Mouse (Mus musculus) urinary bladder, postnatal 14 days (tissue): Measurements from ENCODE around the gene Cadm2.
A peak's percentile ranks its signal among the peaks of the same experiment; 100 is the strongest.

Source experiments
- DNase-seq: peaks from one replicate; pipeline ENCODE4 v3.0.0; 2021; ENCODE audit warnings: low spot score

Cadm2 gene

GRCm38 (mm10) chr16:67620826-67621505, at the start of gene Cadm2:
Cadm2 (minus strand) TSS chr16:67620908.
- peak; percentile 90 for DNase-seq

- DNase-seq: no peak
Observed at GRCm38 (mm10) chr16:67646930-67647329, 26.2 kb upstream of the Cadm2 start.

- DNase-seq: no peak
Observed at GRCm38 (mm10) chr16:67643651-67644050, 22.9 kb upstream of the Cadm2 start.

- peak; percentile 20 for DNase-seq
Observed at GRCm38 (mm10) chr16:67619906-67620781, 564 bp downstream of the Cadm2 start.

- no peak for DNase-seq
Observed at GRCm38 (mm10) chr16:67619416-67619815, 1.3 kb downstream of the Cadm2 start.

GRCm38 (mm10) chr16:67618817-67619216, 1.9 kb downstream of the Cadm2 start:
- no peak for DNase-seq

DNA sequence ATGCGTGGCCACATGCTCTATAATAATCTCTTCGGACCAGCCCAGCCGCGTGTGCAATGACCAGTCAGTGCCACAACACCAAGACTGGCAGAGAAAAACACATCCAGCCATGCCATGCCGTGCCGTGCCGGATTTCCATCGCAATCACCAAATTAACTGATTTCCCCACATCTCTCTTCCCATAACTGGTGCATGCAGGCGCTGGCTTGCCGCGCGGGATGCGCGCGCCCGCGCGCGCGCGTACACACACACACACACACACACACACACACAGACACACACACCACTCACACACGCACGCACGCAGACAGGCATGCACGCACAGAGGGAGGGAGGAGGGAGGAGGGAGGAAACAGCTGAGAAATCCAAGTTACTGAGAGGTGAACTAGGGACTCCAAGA, 2.9 kb downstream of the Cadm2 start:
- no peak for DNase-seq

- DNase-seq: no peak
Observed at GRCm38 (mm10) chr16:67617256-67617655, 3.5 kb downstream of the Cadm2 start.

GRCm38 (mm10) chr16:67613876-67614275, 6.8 kb downstream of the Cadm2 start:
- DNase-seq: no peak

DNA sequence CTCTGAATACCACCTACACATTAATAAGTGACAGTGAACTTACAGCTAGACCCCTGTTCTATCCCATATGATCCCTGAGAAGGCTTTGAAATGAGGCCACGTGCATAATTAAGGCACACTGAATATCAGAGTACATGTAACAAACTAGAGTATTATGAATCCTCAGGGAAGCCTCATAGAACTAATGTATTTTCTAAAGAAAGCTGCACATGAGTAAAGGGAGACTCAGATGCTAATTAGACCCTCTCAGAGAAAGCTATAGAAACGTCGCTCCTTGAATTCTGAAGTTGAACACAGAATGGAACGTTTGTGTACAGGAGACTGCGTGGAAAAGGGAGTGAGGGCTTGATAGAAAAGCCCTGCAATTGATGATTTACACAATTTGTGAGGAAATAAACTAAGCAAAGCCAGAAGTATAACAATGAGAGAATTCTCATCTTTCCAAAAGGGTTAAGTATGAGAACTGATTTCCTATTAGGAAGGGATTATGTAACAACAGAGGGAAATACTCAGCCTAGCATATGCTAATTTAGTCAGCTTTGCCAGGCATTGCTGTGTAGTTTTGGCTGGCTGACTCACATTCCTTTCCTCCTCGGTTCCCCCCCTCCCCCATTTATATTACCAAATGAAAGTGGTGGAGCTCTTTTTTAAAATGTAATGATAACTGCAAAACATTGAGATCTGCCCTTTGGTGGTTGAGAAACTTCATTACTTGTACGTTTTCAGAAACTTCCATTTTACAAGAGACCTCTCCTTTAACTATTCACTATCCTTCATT, 9.6 kb downstream of the Cadm2 start:
- no peak for DNase-seq

DNA sequence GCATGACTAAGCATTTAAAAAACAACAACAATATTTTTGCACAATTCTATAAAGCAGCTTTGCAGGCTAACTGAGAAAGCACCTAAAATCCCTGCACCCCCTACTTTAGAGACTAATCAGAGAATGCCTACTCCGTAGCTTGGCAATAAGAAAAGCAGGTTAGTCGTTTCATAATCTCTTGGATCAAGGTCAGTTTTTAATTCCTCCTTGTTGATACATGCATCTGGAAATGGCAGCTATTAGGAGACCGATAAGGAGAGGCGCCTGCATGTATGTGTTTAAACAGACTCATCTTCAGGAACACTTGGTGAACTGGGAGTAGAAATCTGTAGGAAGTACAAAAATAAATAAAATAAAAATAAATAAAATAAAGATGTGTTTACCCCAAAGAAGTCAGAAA, 11.6 kb downstream of the Cadm2 start:
- DNase-seq: no peak

GRCm38 (mm10) chr16:67608499-67608898, 12.2 kb downstream of the Cadm2 start:
- no peak for DNase-seq

DNA sequence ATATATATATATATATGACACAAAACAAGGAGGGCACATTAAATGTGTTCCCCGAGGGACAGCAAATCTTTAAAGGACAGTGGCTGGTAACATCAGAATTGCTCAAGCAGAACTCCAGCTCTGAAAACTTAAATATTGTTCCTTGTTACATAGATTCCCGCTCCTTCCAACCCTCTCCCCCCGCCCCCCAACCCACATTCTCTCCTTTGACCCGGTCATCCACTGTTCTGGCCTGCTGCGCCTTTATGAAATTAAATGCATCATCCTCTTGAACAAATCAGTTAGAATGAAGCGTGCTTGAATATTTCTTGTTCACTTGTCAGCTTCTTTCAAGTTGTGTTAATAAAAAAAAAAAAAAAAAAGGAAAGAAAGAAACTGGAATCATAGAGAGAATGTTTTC, 15.0 kb downstream of the Cadm2 start:
- DNase-seq: no peak

DNA sequence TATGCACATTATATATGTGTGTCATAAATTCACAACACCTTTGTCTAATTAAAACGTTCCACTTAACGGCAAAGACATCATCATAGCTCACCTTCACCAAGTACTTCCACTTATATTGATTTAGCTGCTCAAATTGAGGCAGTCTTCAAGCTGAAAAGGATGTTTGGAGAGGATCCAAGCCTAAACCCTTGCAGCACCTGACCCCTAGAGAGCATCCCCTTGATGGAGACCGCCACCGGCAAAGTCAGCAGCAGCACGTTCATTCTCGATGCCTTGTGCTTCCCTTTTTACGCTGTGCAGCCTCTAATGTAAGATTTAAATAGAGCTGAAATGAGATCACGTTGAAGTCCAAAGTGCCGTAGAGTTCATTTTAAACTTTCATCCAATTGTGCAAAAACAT, 20.7 kb downstream of the Cadm2 start:
- DNase-seq: no peak

- no peak for DNase-seq
Observed at GRCm38 (mm10) chr16:67598841-67599240, 21.9 kb downstream of the Cadm2 start.

DNA sequence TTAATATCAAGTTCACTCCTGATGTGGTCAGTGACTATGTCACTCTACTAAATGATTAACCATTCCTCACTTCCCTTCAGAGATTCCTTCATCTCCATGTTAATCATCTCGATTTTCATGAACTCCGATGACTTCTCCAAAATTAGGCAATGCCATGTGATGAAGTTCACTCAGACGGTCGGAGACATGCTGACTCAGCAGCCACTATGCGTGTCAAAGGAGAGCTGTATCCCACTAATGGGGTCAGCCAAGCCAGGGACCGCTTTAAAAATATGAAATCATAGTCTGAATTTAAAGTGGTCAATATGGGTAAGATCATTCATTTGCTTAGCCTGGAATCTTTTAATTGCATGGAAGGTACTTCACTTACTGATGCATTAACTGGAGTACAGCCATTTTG, 29.7 kb downstream of the Cadm2 start:
- DNase-seq: no peak

DNA sequence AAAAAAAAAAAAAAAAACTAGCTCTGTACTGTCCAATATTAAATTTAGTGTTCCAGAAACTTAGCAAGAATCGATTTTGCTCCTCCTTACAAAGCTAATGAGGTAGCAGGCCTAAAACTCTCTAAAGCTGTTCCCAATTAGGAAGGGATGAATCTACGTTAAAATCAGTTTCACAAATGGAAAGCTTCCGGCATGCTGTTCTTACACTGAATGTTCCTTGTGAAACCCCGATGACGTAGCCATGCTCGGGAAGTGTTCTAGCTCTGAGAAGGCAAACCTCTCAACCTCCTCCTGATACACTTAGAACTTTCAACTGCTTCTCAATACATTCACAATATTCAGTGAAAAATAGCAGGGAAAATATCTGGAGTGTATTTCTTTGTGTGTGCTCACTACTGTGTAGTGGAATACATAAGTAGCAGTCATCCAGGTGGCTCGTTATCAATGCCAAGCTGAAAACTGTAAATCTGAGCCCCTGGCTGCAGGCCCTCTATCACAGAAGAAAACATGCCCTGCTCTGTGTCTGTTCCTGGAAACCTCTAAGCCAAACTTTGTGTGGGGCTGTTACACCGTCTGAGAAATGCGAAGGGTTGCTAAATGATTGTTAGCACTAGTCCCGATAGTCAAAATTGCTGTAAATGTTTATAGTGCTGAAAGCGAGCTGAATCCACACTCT, 41.7 kb downstream of the Cadm2 start:
- DNase-seq: no peak

DNA sequence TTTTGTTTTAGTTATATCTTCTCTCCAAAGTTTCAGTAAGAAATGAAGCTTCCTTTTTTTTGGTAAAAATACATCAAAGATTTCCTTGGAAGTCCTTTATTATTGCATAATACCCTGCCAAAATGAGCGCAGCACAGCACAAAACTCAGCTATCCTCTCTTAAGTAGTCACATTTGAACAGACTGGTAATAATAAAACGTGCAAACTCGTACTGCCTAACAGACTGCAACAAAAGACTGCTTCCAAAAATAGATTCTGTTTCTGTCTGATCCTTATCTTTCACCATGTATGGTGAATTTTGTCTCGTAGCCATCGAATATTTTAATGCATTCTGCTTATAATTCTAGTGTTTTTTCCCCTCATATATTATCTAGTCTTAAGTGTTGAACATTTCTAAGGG, 45.2 kb downstream of the Cadm2 start:
- DNase-seq: no peak

- no peak for DNase-seq
Observed at GRCm38 (mm10) chr16:67526992-67527391, 93.7 kb downstream of the Cadm2 start.

DNA sequence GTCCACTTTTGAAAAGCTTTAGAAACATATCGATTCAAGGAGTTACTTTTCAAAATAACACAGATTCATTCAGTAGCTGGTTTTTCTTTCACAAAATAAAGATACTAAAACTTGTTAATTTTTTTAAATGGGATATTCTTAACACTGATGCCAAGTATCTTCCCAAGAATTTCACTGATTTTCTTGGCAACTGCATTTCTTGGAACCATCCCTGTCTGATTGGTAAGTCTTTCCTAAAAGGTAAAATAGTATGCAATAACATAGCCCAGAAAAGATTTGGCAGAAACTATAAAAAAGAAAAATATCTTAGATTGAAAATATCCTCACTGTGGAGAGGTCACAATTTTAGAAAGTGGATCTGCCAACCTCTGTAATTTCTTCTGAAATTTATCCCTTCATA, 95.8 kb downstream of the Cadm2 start:
- DNase-seq: no peak

GRCm38 (mm10) chr16:67518311-67518710, 102.4 kb downstream of the Cadm2 start:
- DNase-seq: no peak

DNA sequence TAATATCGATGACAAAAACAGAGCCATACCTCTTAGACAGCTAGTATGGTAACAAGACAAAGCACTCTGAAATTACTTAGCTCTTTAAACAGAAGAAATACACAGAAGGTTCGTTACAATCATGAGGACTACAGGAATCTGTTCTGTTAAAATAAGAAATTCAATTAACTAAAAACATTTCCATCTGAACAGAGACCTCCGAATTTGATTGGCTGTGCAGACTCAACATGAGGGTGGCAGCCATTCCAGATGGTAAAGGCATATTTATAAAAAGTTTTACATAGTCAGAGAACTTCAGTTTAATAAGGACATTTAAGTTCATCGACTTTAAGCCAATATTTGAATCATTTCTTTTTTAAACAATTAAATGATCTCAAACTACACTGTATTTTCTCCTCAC, 105.2 kb downstream of the Cadm2 start:
- DNase-seq: no peak
